Mouse (Mus musculus) intestine, embryonic 14.5 days (tissue): Measurements from ENCODE around the gene Rab33b. TPM values are rescaled to one million over a fixed set of nuclear protein-coding genes. Genes with fewer than 3 reads are reported as not detected.

Experiments
- ATAC-seq: fragments of 200-750 bp; cut with Nextera tagmentation; replicated peaks from 2 replicates; pipeline ENCODE4 v1.8.0; 2017; ENCODE audit warnings: low read depth, moderate number of reproducible peaks, moderate TSS enrichment, moderate library complexity; ENCODE audit not compliant: low FRiP score, low TSS enrichment
- DNase-seq: peaks from one replicate; pipeline ENCODE4 v3.0.0-alpha.2; 2018; ENCODE audit warnings: low spot score
- H3K27ac ChIP-seq: fragments of 300-500 bp; sonication (generic); 2 replicates; pipeline ENCODE4 v1.5.1; 2014; ENCODE audit warnings: low read depth, mild to moderate bottlenecking, control low read depth
- H3K27me3 ChIP-seq: fragments of 300-500 bp; sonication (generic); replicated peaks from 2 replicates; pipeline ENCODE4 v1.6.1; 2014; ENCODE audit warnings: low read length, control low read depth; ENCODE audit not compliant: control insufficient read depth, insufficient read depth
- H3K36me3 ChIP-seq: fragments of 300-500 bp; sonication (generic); 2 replicates; pipeline ENCODE4 v1.6.1; 2014; ENCODE audit warnings: low read length, control low read depth; ENCODE audit not compliant: control insufficient read depth, insufficient read depth
- H3K4me1 ChIP-seq: fragments of 300-500 bp; sonication (generic); replicated peaks from 2 replicates; pipeline ENCODE4 v1.6.1; 2014; ENCODE audit warnings: low read length, control low read depth, mixed read lengths; ENCODE audit not compliant: control insufficient read depth, insufficient read depth
- H3K4me2 ChIP-seq: fragments of 300-500 bp; sonication (generic); 2 replicates; pipeline ENCODE4 v1.6.1; 2014; ENCODE audit warnings: low read length
- H3K4me3 ChIP-seq: fragments of 300-500 bp; sonication (generic); 2 replicates; pipeline ENCODE4 v1.5.1; 2014; ENCODE audit warnings: low read depth, low read length, control low read depth, mixed read lengths
- H3K9ac ChIP-seq: fragments of 300-500 bp; sonication (generic); 2 replicates; pipeline ENCODE4 v1.6.1; 2014; ENCODE audit warnings: mild to moderate bottlenecking, low read length
- H3K9me3 ChIP-seq: fragments of 300-500 bp; sonication (generic); 2 replicates; pipeline ENCODE4 v1.6.1; 2016; ENCODE audit warnings: low read length, control low read depth; ENCODE audit not compliant: control insufficient read depth
- WGBS: fragments of 180-500 bp; shearing (Covaris S2); extraction: QIAGEN DNeasy Blood & Tissue Kit; methylation state at CpG from one replicate; pipeline ENCODE4 v1.1.7; 2014; 5-methylcytosine and 5-hydroxymethylcytosine counted together
- polyA plus RNA-seq: library from polyadenylated mRNA; unstranded; fragments of >200 nt; fragmentation: Nextera tagmentation; extraction: Ambion mirVana; gene quantifications from 2 replicates; pipeline ENCODE4 v1.2.1, GENCODE M21; 2014

The Rab33b gene
- polyA plus RNA-seq, 1 experiment from 2014 or later: 20.0 TPM

DNA sequence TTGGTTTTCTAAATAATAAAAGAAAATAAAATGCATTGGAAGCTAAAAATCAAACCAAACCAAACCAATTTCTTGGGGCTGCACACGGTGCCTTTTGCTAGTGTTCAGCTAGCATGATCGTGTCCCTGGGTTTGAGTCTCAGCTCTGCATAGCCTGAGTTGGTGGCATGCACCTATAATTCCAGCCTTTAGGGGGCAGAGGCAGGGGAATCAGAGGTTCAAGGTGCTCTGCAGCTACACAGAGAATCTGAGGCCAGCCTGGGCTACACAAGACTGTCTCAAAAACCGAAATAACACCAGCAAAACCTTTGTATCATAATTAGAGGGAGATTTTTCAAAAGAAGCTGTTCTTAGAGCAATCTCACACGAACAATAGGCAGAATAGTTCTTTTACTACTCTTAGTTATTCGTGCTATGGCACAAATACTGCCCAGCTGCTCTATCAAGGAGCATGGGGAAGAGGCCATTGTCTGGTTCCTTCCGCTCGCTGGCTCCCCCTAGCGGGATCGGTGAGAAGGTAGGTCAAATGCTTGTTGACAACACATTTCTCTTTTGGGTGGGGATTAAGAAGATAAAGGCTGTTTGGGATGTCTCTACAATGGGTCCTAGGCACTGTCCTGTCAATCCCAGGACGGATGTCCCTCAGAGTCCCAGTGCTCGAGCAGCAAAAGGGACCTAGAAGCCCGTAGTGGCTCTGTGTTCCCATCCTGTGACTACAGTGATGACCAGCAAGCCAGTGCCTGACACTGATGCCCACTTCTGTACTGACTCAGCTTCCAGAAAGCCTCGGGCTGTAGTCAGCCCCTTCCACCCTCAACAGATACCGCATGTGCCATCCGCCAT is 56.1 kb downstream of the Rab33b start:
- Histone ChIP-seq H3K4me2 (no peak overlapping the region), H3K27ac (no peak overlapping the region), H3K36me3 (peaks cover 65% of the 10 kb centered on the region), H3K27me3 (no peaks in the 10 kb centered on the region), H3K9me3 (no peaks in the 10 kb centered on the region), H3K4me1 (no peaks in the 10 kb centered on the region), H3K9ac (no peak overlapping the region), H3K4me3 (no peak overlapping the region)
- ATAC-seq: no peak
- peak; percentile 81 for DNase-seq
- 55% methylated on average over 15 of the region's 15 CpGs for WGBS

DNA sequence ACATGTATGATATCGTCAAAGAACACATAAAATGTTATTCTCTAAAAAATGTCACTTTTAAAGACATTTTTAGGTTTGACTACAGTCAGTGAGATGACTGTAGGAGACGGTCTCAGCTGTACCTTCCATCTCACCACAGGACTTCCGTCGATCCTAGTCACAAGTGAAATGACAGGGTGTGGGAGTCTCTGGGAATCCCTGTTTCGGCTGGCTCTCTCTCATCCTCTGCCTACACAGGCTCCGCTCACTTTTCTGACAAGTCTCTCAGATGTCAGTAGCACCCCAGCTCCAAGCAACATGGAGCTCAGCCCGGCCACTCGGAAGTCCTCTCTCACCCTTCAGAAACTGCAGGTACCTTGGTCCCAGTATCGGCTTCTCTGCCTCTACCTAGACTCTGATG is 56.9 kb downstream of the Rab33b start:
- Histone ChIP-seq H3K36me3 (peaks cover 57% of the 10 kb centered on the region), H3K9me3 (no peaks in the 10 kb centered on the region), H3K4me1 (no peaks in the 10 kb centered on the region), H3K27ac (no peak overlapping the region), H3K4me2 (no peak overlapping the region), H3K9ac (no peak overlapping the region), H3K27me3 (no peaks in the 10 kb centered on the region), H3K4me3 (no peak overlapping the region)
- DNase-seq: no peak
- 92% methylated on average over 9 of the region's 9 CpGs for WGBS
- no peak for ATAC-seq

DNA sequence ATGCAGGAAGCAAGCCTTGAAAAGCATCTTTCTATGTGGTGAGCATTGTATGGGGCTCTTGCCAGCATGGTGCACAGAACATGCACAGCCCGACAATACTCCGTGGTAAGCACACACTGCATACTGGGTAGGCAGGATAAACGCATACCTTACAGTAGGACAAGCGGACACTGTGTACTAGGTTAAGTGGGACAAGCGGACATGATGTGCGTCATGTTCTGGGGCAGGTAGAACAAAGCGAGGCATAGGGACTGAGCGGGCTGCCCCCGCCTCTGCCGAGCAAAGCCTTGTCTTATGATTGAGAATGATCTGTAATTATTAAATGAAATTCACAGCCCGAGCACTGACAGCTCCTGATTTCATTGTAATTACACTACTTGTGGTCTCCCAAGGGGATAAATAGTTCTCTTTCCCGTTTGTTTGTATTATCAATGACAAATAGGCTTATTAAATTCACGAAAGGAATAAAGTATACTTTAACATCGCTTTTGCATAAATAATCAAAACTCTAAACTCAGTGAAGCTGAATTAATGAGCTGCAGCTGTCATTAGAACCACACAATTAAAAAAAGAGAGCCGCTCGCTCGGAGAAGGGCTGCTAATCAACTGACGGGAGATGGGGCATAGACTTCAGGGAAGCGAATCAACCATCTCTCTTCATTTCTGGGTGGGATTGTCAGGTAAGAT is 60.9 kb downstream of the Rab33b start:
- ATAC-seq (no peak), DNase-seq (no peak)
- WGBS: 83% methylated on average over 19 of the region's 19 CpGs
- Histone ChIP-seq H3K9ac (no peak overlapping the region), H3K36me3 (peaks cover 35% of the 10 kb centered on the region), H3K27me3 (no peaks in the 10 kb centered on the region), H3K9me3 (no peaks in the 10 kb centered on the region), H3K4me2 (no peak overlapping the region), H3K4me3 (no peak overlapping the region), H3K27ac (no peak overlapping the region), H3K4me1 (no peaks in the 10 kb centered on the region)

Other genes starting within 250 kb of the Rab33b start
- gene Elf2, start 143.3 kb upstream of the Rab33b start, polyA plus RNA-seq: 57.4 and 65.1 TPM in 2 replicates
- 4.6 and 4.8 TPM in 2 replicates for gene Mgarp, start 87.2 kb upstream of the Rab33b start, polyA plus RNA-seq
- gene Ndufc1, start 74.9 kb upstream of the Rab33b start, polyA plus RNA-seq: 751 and 824 TPM in 2 replicates
- 37.3 and 42.1 TPM in 2 replicates for gene Naa15, start 68.8 kb upstream of the Rab33b start, polyA plus RNA-seq
- 4.2 and 5.8 TPM in 2 replicates for gene Setd7, start 77.0 kb downstream of the Rab33b start, polyA plus RNA-seq
- gene Mgst2, start 176.4 kb downstream of the Rab33b start, polyA plus RNA-seq: 13.8 and 15.5 TPM in 2 replicates